Mouse (Mus musculus): ENCODE results near the gene Ift172. TPM values are rescaled to one million over a fixed set of nuclear protein-coding genes. Genes with fewer than 3 reads are reported as not detected.

The Ift172 gene
- polyA plus RNA-seq (2014; fragmentation: Illumina TruSeq; extraction: RNeasy Lipid Tissue Mini Kit (QIAGEN cat#74804); ENCODE audit: low read depth, low replicate concordance), result 11.8 TPM

GRCm38 (mm10) chr5:31290521-31291360 lies at the start of gene Ift172:
Gene Ift172 (minus strand): TSS chr5:31291116.

GRCm38 (mm10) chr5:31297047-31297757 lies 6.3 kb upstream of the Ift172 start, which contains the start of gene Gckr:
Gene Gckr (plus strand): TSS chr5:31297443.

DNA sequence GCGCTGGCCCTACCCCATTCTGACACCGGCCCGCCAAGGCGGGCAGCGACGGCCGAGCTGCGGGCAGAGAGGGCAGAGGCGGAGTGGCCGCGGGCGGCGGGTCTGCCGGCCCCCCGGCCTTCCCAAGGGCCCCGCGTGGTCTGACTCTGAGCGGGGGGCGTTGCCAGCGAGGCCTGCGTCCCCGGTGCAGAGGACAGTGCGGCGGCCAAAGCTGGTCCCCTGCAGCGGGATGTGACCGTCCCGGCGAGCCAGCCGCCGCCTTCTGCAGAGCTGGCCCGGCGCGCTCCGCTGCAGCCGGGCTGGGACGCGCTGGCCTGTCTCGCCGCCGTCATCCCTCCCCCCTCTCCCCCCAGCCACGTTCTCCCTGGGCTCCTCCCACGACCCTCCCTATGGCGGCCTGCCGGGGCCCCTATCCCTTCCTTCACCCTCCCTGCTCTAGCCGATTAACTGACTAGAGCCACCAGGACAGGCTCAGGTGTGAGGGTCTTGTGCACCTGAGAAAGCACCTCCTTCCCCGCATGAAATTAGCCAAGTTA lies 4.8 kb upstream of the Ift172 start, which contains the start of gene Fndc4:
TSS of gene Fndc4 (minus strand) at position 475 of the 536 bp plus-strand sequence.

GRCm38 (mm10) chr5:31251541-31252101 lies 39.3 kb downstream of the Ift172 start, which contains the start of gene Krtcap3:
Gene Krtcap3 (plus strand): TSS chr5:31251691.

DNA sequence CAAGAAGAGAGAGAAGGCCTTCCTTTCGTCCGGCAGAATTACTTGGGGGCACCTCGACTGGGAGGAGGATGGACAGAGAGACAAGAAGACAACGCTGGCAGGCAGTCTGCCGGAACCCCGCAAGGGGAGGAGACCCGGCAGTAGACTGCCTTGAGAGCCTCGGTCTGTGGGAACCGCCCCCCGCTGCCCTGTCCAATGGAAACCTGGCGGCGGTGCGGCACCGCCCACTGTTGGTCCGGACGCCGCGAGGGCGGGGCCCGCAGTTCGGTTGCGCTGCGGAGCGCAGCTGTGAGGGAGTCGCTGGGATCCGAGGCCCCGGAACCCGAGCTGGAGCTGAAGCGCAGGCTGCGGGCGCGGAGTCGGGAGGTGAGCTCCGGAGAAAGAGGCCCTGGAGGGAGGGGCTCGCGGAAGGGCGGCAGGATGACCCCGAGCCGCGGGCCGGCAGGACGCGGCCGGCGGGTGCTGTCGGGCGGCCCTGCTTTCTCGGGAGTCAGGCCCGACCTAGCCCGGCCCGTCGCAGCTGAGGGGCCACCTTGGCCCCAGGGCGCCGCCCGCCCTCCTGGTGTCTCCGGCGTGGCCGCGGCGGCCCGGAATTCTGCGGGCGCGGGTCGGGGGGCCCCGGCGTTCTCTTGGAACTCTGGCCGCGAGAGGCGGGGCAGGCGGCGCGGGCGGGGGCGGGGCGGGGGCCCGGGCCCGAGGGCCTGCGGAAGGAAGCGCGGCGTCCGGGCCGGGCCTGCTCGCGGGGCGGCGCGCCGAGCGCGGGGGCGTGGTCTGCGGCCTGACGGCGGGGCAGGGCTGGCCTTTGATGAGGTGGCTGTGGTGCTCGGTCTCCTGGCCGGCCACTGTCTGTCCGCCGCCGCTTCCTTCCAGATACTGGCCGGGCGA lies 50.0 kb downstream of the Ift172 start, which contains the start of the genes Nrbp1 and Gm9970:
TSS of gene Nrbp1 (plus strand) at position 228 of the 885 bp plus-strand sequence.
TSS of gene Gm9970 (minus strand) at position 596 of the 885 bp plus-strand sequence.

DNA sequence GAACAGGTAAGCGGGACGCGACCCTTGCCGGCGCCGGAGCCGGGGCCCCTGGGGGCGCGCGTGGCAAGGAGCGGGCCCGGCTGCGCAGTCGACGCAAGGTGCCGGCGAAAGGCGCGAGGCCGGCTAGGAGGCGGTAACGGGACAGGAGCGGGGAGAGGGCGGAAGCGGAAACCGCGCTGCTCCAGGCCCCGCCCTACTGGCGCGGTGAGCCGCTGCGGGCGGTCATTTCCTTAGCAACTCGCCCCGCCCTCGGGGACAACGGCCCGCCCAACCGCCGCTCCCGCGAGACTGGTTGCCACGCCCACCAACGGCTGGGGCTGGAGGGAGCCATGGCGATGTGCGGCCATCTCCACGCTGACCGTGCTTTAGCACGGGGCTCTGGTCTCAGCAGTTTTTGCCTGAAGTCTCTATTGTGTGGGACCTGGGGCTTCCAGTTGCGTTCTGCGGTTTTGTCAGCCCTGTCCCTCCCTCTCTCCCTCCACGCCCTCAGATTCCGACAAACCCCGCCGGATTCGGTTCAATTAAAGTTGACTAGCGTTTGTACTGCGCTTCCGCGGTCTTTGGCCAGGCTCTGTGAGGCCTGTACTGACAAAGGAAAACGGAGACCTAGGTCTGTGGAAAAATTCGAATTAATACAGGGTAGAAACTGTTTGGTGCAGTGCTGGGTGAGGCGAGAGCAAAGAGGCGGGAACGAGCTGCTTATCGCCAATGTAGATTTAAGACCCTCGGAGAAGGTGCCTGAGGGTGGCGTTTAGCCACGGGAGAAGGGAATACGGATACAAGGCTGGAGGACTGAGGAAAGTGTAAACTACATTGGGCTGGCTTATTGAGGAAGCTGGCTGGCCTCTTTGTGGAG lies 70.2 kb downstream of the Ift172 start, which contains the start of gene Ppm1g:
TSS of gene Ppm1g (minus strand) at position 240 of the 856 bp plus-strand sequence.

Other genes with a start within 250 kb of the Ift172 start
- gene Atraid, start 242.8 kb downstream of the Ift172 start, polyA plus RNA-seq (2014; fragmentation: Illumina TruSeq; extraction: RNeasy Lipid Tissue Mini Kit (QIAGEN cat#74804); ENCODE audit: low read depth, low replicate concordance), result 79.4 TPM
- gene Slc5a6, start 242.2 kb downstream of the Ift172 start, polyA plus RNA-seq (2014; fragmentation: Illumina TruSeq; extraction: RNeasy Lipid Tissue Mini Kit (QIAGEN cat#74804); ENCODE audit: low read depth, low replicate concordance), result 6.1 TPM
- 0.85 TPM for gene Cad, start 236.3 kb downstream of the Ift172 start, polyA plus RNA-seq (2014; fragmentation: Illumina TruSeq; extraction: RNeasy Lipid Tissue Mini Kit (QIAGEN cat#74804); ENCODE audit: low read depth, low replicate concordance)
- gene Dnajc5g, start 184.8 kb downstream of the Ift172 start, polyA plus RNA-seq (2014; fragmentation: Illumina TruSeq; extraction: RNeasy Lipid Tissue Mini Kit (QIAGEN cat#74804); ENCODE audit: low read depth, low replicate concordance), result not detected
- not detected for gene Slc30a3, start 182.9 kb downstream of the Ift172 start, polyA plus RNA-seq (2014; fragmentation: Illumina TruSeq; extraction: RNeasy Lipid Tissue Mini Kit (QIAGEN cat#74804); ENCODE audit: low read depth, low replicate concordance)
- not detected for gene Trim54, start 174.4 kb downstream of the Ift172 start, polyA plus RNA-seq (2014; fragmentation: Illumina TruSeq; extraction: RNeasy Lipid Tissue Mini Kit (QIAGEN cat#74804); ENCODE audit: low read depth, low replicate concordance)
- not detected for gene Ucn, start 152.3 kb downstream of the Ift172 start, polyA plus RNA-seq (2014; fragmentation: Illumina TruSeq; extraction: RNeasy Lipid Tissue Mini Kit (QIAGEN cat#74804); ENCODE audit: low read depth, low replicate concordance)
- gene Mpv17, start 136.9 kb downstream of the Ift172 start, polyA plus RNA-seq (2014; fragmentation: Illumina TruSeq; extraction: RNeasy Lipid Tissue Mini Kit (QIAGEN cat#74804); ENCODE audit: low read depth, low replicate concordance), result 24.2 TPM
- gene Gm29609, start 111.2 kb downstream of the Ift172 start, polyA plus RNA-seq (2014; fragmentation: Illumina TruSeq; extraction: RNeasy Lipid Tissue Mini Kit (QIAGEN cat#74804); ENCODE audit: low read depth, low replicate concordance), result 0.66 TPM
- gene Gtf3c2, start 111.0 kb downstream of the Ift172 start, polyA plus RNA-seq (2014; fragmentation: Illumina TruSeq; extraction: RNeasy Lipid Tissue Mini Kit (QIAGEN cat#74804); ENCODE audit: low read depth, low replicate concordance), result 64.0 TPM
- 38.8 TPM for gene Snx17, start 97.9 kb downstream of the Ift172 start, polyA plus RNA-seq (2014; fragmentation: Illumina TruSeq; extraction: RNeasy Lipid Tissue Mini Kit (QIAGEN cat#74804); ENCODE audit: low read depth, low replicate concordance)
- gene Eif2b4, start 97.7 kb downstream of the Ift172 start, polyA plus RNA-seq (2014; fragmentation: Illumina TruSeq; extraction: RNeasy Lipid Tissue Mini Kit (QIAGEN cat#74804); ENCODE audit: low read depth, low replicate concordance), result 1.8 TPM
- gene Zfp513, start 88.8 kb downstream of the Ift172 start, polyA plus RNA-seq (2014; fragmentation: Illumina TruSeq; extraction: RNeasy Lipid Tissue Mini Kit (QIAGEN cat#74804); ENCODE audit: low read depth, low replicate concordance), result 1.6 TPM
- gene Ppm1g, start 70.4 kb downstream of the Ift172 start, polyA plus RNA-seq (2014; fragmentation: Illumina TruSeq; extraction: RNeasy Lipid Tissue Mini Kit (QIAGEN cat#74804); ENCODE audit: low read depth, low replicate concordance), result 19.8 TPM
- gene Nrbp1, start 50.3 kb downstream of the Ift172 start, polyA plus RNA-seq (2014; fragmentation: Illumina TruSeq; extraction: RNeasy Lipid Tissue Mini Kit (QIAGEN cat#74804); ENCODE audit: low read depth, low replicate concordance), result 109 TPM
- not detected for gene Gm9970, start 49.9 kb downstream of the Ift172 start, polyA plus RNA-seq (2014; fragmentation: Illumina TruSeq; extraction: RNeasy Lipid Tissue Mini Kit (QIAGEN cat#74804); ENCODE audit: low read depth, low replicate concordance)
- 7.3 TPM for gene Krtcap3, start 39.4 kb downstream of the Ift172 start, polyA plus RNA-seq (2014; fragmentation: Illumina TruSeq; extraction: RNeasy Lipid Tissue Mini Kit (QIAGEN cat#74804); ENCODE audit: low read depth, low replicate concordance)
- gene Fndc4, start 5.0 kb upstream of the Ift172 start, polyA plus RNA-seq (2014; fragmentation: Illumina TruSeq; extraction: RNeasy Lipid Tissue Mini Kit (QIAGEN cat#74804); ENCODE audit: low read depth, low replicate concordance), result 1.7 TPM
- not detected for gene Gckr, start 6.3 kb upstream of the Ift172 start, polyA plus RNA-seq (2014; fragmentation: Illumina TruSeq; extraction: RNeasy Lipid Tissue Mini Kit (QIAGEN cat#74804); ENCODE audit: low read depth, low replicate concordance)
- 23.8 TPM for gene Zfp512, start 161.3 kb upstream of the Ift172 start, polyA plus RNA-seq (2014; fragmentation: Illumina TruSeq; extraction: RNeasy Lipid Tissue Mini Kit (QIAGEN cat#74804); ENCODE audit: low read depth, low replicate concordance)
- not detected for gene 4930548H24Rik, start 194.6 kb upstream of the Ift172 start, polyA plus RNA-seq (2014; fragmentation: Illumina TruSeq; extraction: RNeasy Lipid Tissue Mini Kit (QIAGEN cat#74804); ENCODE audit: low read depth, low replicate concordance)
- gene Gpn1, start 203.6 kb upstream of the Ift172 start, polyA plus RNA-seq (2014; fragmentation: Illumina TruSeq; extraction: RNeasy Lipid Tissue Mini Kit (QIAGEN cat#74804); ENCODE audit: low read depth, low replicate concordance), result 18.3 TPM
- gene Slc4a1ap, start 235.9 kb upstream of the Ift172 start, polyA plus RNA-seq (2014; fragmentation: Illumina TruSeq; extraction: RNeasy Lipid Tissue Mini Kit (QIAGEN cat#74804); ENCODE audit: low read depth, low replicate concordance), result 51.6 TPM
- gene Supt7l, start 236.7 kb upstream of the Ift172 start, polyA plus RNA-seq (2014; fragmentation: Illumina TruSeq; extraction: RNeasy Lipid Tissue Mini Kit (QIAGEN cat#74804); ENCODE audit: low read depth, low replicate concordance), result 11.4 TPM

Data from sigmoid colon, adult 10 weeks (tissue).